Mouse (Mus musculus) gonadal fat pad, adult 2 months (tissue): ENCODE results near the gene Vstm4. TPM values are rescaled to one million over a fixed set of nuclear protein-coding genes. Genes with fewer than 3 reads are reported as not detected.

Source experiments
- DNase-seq: peaks from one replicate; pipeline ENCODE4 v3.0.0-alpha.2; 2012; ENCODE audit warnings: low read depth
- polyA plus RNA-seq: library from polyadenylated mRNA; depleted of rRNA; stranded (reverse); fragments of >200 nt; gene quantifications from 2 replicates; pipeline ENCODE4 v1.2.3, GENCODE M21; 2012; rRNA removed

Gene Vstm4
- polyA plus RNA-seq, 1 experiment: 6.6 TPM

GRCm38 (mm10) chr14:32947512-32947911 lies 91.0 kb downstream of the Vstm4 start:
- DNase-seq: no peak

GRCm38 (mm10) chr14:32950312-32951301 lies 94.1 kb downstream of the Vstm4 start:
- no peak for DNase-seq

GRCm38 (mm10) chr14:32956486-32956885 lies 99.9 kb downstream of the Vstm4 start:
- no peak for DNase-seq

GRCm38 (mm10) chr14:32958671-32959070 lies 102.1 kb downstream of the Vstm4 start:
- no peak for DNase-seq

GRCm38 (mm10) chr14:32960481-32960880 lies 103.9 kb downstream of the Vstm4 start:
- DNase-seq: no peak

- DNase-seq: no peak
Observed at GRCm38 (mm10) chr14:32964742-32965141, 108.2 kb downstream of the Vstm4 start.

GRCm38 (mm10) chr14:32970700-32971099 lies 114.1 kb downstream of the Vstm4 start:
- DNase-seq: no peak

GRCm38 (mm10) chr14:32984176-32984738 lies 127.7 kb downstream of the Vstm4 start:
- no peak for DNase-seq

GRCm38 (mm10) chr14:32986659-32987058 lies 130.1 kb downstream of the Vstm4 start:
- no peak for DNase-seq

Other genes with a start within 250 kb of the Vstm4 start
- 0.30 and 0.35 TPM in 2 replicates for gene 3425401B19Rik, start 171.5 kb upstream of the Vstm4 start, polyA plus RNA-seq
- 2.8 and 3.9 TPM in 2 replicates for gene Tmem273, start 70.8 kb upstream of the Vstm4 start, polyA plus RNA-seq
- gene Fam170b, start 22.8 kb upstream of the Vstm4 start, polyA plus RNA-seq: 0.18 and 0.24 TPM in 2 replicates
- gene Lrrc18, start 134.6 kb downstream of the Vstm4 start, polyA plus RNA-seq: 3.7 and 6.6 TPM in 2 replicates